Mouse (Mus musculus) heart, adult 11 months (tissue): Measurements from ENCODE around the gene Rangap1.

ENCODE experiments used
- DNase-seq: peaks from one replicate; pipeline ENCODE4 v3.0.0; 2022

Gene Rangap1

GRCm38 (mm10) chr15:81693967-81694881 lies 51.1 kb downstream of the Rangap1 start:
- DNase-seq = peak; percentile 98

GRCm38 (mm10) chr15:81693366-81693966 lies 51.9 kb downstream of the Rangap1 start:
- no peak for DNase-seq

GRCm38 (mm10) chr15:81680301-81680805 lies 65.0 kb downstream of the Rangap1 start:
- no peak for DNase-seq

- no peak for DNase-seq
These were observed 68.7 kb downstream of the Rangap1 start for GRCm38 (mm10) chr15:81676637-81677036.

GRCm38 (mm10) chr15:81670231-81670640 lies 75.1 kb downstream of the Rangap1 start:
- DNase-seq = no peak

GRCm38 (mm10) chr15:81666957-81667356 lies 78.4 kb downstream of the Rangap1 start:
- DNase-seq = no peak

- peak; percentile 99 for DNase-seq
These were observed 81.4 kb downstream of the Rangap1 start, which contains the start of gene L3mbtl2 for GRCm38 (mm10) chr15:81663697-81664561. L3mbtl2 (plus strand) TSS chr15:81663889.

GRCm38 (mm10) chr15:81663281-81663680 lies 82.0 kb downstream of the Rangap1 start:
- DNase-seq = no peak

GRCm38 (mm10) chr15:81661701-81662100 lies 83.6 kb downstream of the Rangap1 start:
- DNase-seq = no peak
